Mouse (Mus musculus): ENCODE data around the gene Stk11ip. TPM values are rescaled to one million over a fixed set of nuclear protein-coding genes. Genes with fewer than 3 reads are reported as not detected.
A peak's percentile ranks its signal among the peaks of the same experiment; 100 is the strongest.

The Stk11ip gene
- polyA plus RNA-seq, 1 experiment from 2014 or later: 18.6 TPM

DNA sequence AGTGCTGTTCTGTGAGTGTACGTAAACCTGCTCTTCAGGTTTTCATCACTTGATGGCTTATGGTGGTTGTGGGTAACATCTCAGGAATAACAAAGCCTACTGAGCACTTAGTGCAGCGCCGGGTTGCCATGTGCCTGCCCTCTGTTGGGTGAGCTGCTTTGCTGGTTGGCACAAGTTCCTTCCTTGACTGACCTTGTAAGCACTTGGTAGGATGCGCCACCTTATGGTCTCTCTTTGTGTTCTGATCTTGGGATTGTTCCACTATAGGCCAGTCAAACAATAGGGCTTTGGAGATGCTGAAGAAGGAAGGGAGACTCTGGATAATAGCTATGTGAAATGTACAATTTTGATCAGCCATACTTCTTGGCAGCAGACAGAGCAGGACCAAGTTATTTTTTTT is 9.2 kb downstream of the Stk11ip start:
- Histone ChIP-seq H3K36me3 (ENCODE audit: control insufficient read depth, insufficient read depth, low read length) (0 out of 2 replicates have a peak, but pooled peaks cover 7% of the 10 kb centered on the region), H3K4me3 (replicated peaks; ENCODE audit: low read length) (no peak overlapping the region), H3K9ac (ENCODE audit: low read length) (no peak overlapping the region), H3K4me2 (ENCODE audit: low read depth, low read length) (no peak overlapping the region), H3K27me3 (ENCODE audit: control insufficient read depth, insufficient read depth, low read length) (no peaks in the 10 kb centered on the region), H3K9me3 (replicated peaks; ENCODE audit: control insufficient read depth, low read length) (no peaks in the 10 kb centered on the region), H3K27ac (ENCODE audit: low read length) (no peak overlapping the region), H3K4me1 (ENCODE audit: control insufficient read depth, insufficient read depth, low read length) (no peaks in the 10 kb centered on the region)
- 72% methylated on average over 4 of the region's 4 CpGs for WGBS
- no peak for ATAC-seq (ENCODE audit: insufficient read depth, low FRiP score)

DNA sequence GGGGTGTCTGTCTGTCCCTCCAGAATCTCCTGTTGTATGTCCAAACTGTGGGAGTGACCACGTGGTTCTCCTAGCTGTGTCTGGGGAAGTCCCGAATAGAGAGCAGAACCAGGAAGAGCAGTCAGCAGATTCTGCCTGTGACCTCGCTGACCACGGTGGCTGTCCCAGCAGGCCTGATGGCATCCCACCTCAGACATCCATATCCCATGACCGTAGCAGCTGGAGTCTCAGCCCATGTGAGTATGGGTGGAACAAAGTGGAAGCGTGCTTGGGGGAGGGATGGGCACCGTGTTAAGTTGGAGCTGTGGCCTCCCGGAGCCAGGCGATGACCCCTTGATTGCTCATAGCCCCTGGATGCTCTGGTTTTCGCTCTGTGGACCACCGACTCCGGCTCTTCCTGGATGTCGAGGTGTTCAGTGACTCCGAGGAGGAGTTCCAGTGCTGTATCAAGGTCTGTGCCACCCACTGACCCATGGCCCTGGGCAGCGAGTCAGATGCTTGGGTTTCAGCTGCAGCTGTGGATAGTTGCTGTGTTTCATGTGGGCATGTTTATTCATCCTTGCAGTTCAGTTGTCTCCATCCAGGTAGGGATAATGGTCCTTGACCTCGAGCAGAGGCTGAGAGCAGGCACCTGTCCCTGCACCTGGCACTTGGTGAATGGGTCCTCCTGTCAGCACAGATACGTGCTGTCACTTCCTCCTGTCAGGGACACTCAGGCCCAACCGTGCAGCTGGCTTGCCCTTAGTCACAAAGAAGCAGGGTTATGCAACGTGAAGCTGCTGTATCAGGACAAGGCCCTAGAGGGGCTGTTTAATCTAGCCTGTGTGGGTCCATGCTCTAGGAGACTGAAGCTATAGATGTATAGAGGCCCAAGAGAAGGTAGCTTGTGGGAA is 11.2 kb downstream of the Stk11ip start:
- H3K9ac ChIP-seq (ENCODE audit: low read length): no peak overlapping the region
- no peaks in the 10 kb centered on the region for H3K27me3 ChIP-seq (ENCODE audit: control insufficient read depth, insufficient read depth, low read length)
- no peak overlapping the region for H3K27ac ChIP-seq (ENCODE audit: low read length)
- ATAC-seq (ENCODE audit: insufficient read depth, low FRiP score): no peak
- H3K4me1 ChIP-seq (ENCODE audit: control insufficient read depth, insufficient read depth, low read length): no peaks in the 10 kb centered on the region
- no peak overlapping the region for H3K4me2 ChIP-seq (ENCODE audit: low read depth, low read length)
- H3K9me3 ChIP-seq (replicated peaks; ENCODE audit: control insufficient read depth, low read length): no peaks in the 10 kb centered on the region
- H3K36me3 ChIP-seq (ENCODE audit: control insufficient read depth, insufficient read depth, low read length): peaks cover 10% of the 10 kb centered on the region; the same call in 1 of the 2 replicates
- WGBS: 90% methylated on average over 19 of the region's 19 CpGs
- no peak overlapping the region for H3K4me3 ChIP-seq (replicated peaks; ENCODE audit: low read length)

DNA sequence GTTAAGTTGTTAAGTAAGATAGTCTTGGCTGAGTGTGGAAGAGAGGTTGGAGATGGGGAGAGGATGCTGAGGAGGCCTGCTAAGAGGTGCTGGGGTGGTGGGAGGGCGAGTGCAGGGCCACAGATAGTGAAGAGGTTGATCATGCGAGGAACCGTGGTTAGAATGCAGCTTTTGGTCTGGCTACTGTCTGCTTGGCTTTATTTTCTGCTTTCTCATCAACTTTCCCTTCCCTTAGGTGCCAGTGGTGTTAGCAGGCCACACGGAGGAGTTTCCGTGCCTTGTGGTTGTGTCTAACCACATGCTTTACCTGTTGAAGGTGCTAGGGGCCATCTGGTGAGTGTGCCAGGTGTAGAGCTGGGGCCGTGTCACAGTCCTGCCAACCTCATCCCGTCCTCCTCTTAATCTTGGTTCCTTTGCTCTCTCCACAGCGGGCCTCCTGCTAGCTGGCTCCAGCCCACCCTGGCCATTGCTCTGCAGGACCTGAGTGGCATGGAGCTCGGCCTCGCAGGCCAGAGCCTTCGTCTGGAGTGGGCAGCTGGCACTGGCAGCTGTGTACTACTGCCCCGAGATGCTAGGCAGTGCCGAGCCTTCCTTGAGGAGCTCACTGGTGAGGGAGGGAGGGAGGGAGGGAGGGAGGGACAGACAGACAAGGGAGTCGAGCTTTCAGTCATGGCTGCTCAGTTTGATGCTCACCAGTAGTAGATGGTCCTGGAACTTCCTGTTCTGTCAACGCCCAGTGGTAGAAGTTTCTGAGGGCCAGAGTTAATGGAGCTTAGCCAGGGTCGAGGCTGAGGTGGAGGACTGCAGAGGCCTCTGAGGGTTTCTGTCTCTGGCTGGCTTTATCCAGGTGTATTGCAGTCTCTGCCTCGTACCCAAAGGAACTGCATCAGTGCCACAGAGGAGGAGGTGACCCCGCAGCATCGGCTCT is 12.3 kb downstream of the Stk11ip start:
- H3K27ac ChIP-seq (ENCODE audit: low read length): no peak overlapping the region
- no peak overlapping the region for H3K9ac ChIP-seq (ENCODE audit: low read length)
- H3K4me2 ChIP-seq (ENCODE audit: low read depth, low read length): no peak overlapping the region
- WGBS: 86% methylated on average over 19 of the region's 19 CpGs
- no peaks in the 10 kb centered on the region for H3K27me3 ChIP-seq (ENCODE audit: control insufficient read depth, insufficient read depth, low read length)
- no peak for ATAC-seq (ENCODE audit: insufficient read depth, low FRiP score)
- no peaks in the 10 kb centered on the region for H3K4me1 ChIP-seq (ENCODE audit: control insufficient read depth, insufficient read depth, low read length)
- no peak overlapping the region for H3K4me3 ChIP-seq (replicated peaks; ENCODE audit: low read length)
- H3K36me3 ChIP-seq (ENCODE audit: control insufficient read depth, insufficient read depth, low read length): peaks cover 7% of the 10 kb centered on the region; the same call in 1 of the 2 replicates
- no peaks in the 10 kb centered on the region for H3K9me3 ChIP-seq (replicated peaks; ENCODE audit: control insufficient read depth, low read length)

DNA sequence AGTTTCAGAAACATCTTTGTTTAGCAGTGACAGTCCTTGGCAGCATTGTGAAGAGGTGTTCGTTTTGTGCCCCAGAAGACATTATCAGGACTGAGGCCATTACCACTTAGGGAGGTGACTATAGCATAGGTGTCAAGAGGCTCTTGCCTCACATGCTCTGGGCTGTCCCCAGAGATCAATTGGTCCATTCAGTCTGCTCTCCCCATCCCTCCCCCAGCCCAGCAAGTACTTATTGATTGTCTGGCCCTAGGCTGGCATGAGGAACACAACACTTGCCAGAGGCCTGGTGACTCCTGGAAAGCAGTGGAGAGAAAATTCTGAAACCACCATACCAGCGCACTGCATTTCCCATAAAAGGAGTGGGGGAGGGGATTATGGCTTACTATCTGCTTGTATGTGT is 16.3 kb downstream of the Stk11ip start:
- no peak for ATAC-seq (ENCODE audit: insufficient read depth, low FRiP score)

DNA sequence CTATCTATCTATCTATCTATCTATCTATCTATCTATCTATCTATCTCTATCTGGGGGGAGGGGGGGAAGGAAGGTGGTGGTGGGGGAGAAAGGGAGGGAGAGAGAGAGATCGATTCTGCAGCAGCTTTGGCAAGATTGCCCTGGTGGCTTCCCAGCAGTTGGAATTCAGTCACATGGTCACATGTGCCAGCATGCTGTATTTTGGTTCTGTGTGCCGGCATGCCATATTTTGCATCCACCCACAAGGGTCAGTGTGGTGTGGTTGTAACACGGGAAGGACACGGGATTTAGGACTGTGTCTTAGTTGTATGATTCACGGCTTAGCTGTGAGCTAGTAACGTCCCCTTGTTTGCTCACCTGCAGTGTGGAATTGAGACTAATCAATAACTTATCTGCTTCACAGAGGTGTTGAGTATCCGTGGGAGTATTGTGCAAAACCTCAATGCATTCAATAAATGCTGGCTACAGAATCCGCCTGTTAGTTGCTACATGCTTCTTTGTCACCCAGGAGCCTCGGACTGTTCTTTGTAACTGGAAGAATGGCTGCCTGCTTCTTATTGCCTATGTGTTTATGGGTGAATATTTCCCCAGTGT is 17.4 kb downstream of the Stk11ip start:
- H3K9ac ChIP-seq (ENCODE audit: low read length): no peak overlapping the region
- no peak for ATAC-seq (ENCODE audit: insufficient read depth, low FRiP score)
- H3K27ac ChIP-seq (ENCODE audit: low read length): no peak overlapping the region
- peaks cover 3% of the 10 kb centered on the region; the same call in 1 of the 2 replicates for H3K36me3 ChIP-seq (ENCODE audit: control insufficient read depth, insufficient read depth, low read length)
- WGBS: 59% methylated on average over 9 of the region's 9 CpGs
- no peak overlapping the region for H3K4me3 ChIP-seq (replicated peaks; ENCODE audit: low read length)
- no peaks in the 10 kb centered on the region for H3K27me3 ChIP-seq (ENCODE audit: control insufficient read depth, insufficient read depth, low read length)
- no peaks in the 10 kb centered on the region for H3K9me3 ChIP-seq (replicated peaks; ENCODE audit: control insufficient read depth, low read length)
- H3K4me2 ChIP-seq (ENCODE audit: low read depth, low read length): no peak overlapping the region
- H3K4me1 ChIP-seq (ENCODE audit: control insufficient read depth, insufficient read depth, low read length): no peaks in the 10 kb centered on the region

More for the DNA sequence above, 16.3 kb downstream of the Stk11ip start:
- Histone ChIP-seq H3K36me3 (ENCODE audit: control insufficient read depth, insufficient read depth, low read length) (peaks cover 3% of the 10 kb centered on the region; the same call in 1 of the 2 replicates), H3K4me1 (ENCODE audit: control insufficient read depth, insufficient read depth, low read length) (no peaks in the 10 kb centered on the region), H3K27me3 (ENCODE audit: control insufficient read depth, insufficient read depth, low read length) (no peaks in the 10 kb centered on the region), H3K4me2 (ENCODE audit: low read depth, low read length) (no peak overlapping the region), H3K9me3 (replicated peaks; ENCODE audit: control insufficient read depth, low read length) (no peaks in the 10 kb centered on the region), H3K9ac (ENCODE audit: low read length) (no peak overlapping the region), H3K27ac (ENCODE audit: low read length) (no peak overlapping the region), H3K4me3 (replicated peaks; ENCODE audit: low read length) (no peak overlapping the region)
- WGBS: 81% methylated on average over 2 of the region's 2 CpGs

DNA sequence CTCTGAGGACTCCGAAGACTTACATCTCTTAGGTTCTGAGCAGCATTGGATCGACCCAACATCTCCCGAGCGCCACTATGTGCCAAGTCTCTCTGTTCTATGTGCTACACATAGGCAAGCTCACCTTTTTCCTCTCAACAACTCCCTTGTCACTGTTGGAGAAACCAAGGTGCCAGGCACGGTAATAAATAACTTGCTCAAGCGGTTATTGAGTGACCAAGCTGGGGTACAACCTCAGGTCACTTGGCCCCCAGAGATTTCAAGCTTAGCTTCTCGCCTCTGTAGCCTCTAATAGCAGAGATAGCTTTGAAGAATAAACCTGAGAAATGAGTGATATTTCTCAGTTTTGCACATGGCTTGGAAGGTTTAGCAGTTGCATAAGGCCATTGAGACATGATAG is 20.2 kb downstream of the Stk11ip start:
- ATAC-seq (ENCODE audit: insufficient read depth, low FRiP score): no peak
- Histone ChIP-seq H3K4me3 (replicated peaks; ENCODE audit: low read length) (no peak overlapping the region), H3K9me3 (replicated peaks; ENCODE audit: control insufficient read depth, low read length) (no peaks in the 10 kb centered on the region), H3K4me1 (ENCODE audit: control insufficient read depth, insufficient read depth, low read length) (0 out of 2 replicates have a peak, but pooled peaks cover 4% of the 10 kb centered on the region), H3K36me3 (ENCODE audit: control insufficient read depth, insufficient read depth, low read length) (peaks cover 2% of the 10 kb centered on the region; the same call in 1 of the 2 replicates), H3K9ac (ENCODE audit: low read length) (no peak overlapping the region), H3K27me3 (ENCODE audit: control insufficient read depth, insufficient read depth, low read length) (no peaks in the 10 kb centered on the region), H3K27ac (ENCODE audit: low read length) (no peak overlapping the region), H3K4me2 (ENCODE audit: low read depth, low read length) (no peak overlapping the region)
- 87% methylated on average over 7 of the region's 7 CpGs for WGBS

DNA sequence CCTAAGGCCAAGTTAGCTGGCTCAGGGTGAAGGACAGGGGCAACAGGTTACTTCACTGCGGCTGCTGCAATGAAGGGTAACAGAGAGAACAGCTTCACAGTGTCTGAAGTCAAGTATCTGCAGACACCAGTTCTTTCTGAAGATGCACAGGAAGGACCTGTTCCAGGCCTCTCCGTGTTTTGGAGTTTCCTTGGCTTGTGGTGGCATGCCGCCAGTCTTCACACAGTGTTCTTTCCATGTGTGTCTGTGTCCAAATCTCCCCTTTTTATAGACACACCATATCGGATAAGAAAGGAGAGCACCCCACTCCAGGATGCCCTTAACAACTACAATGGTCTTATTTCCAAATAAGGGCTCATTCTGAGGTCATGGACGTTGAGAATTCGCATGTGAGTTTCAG is 23.0 kb downstream of the Stk11ip start:
- Histone ChIP-seq H3K9ac (ENCODE audit: low read length) (no peak overlapping the region), H3K4me2 (ENCODE audit: low read depth, low read length) (no peak overlapping the region), H3K4me3 (replicated peaks; ENCODE audit: low read length) (no peak overlapping the region), H3K36me3 (ENCODE audit: control insufficient read depth, insufficient read depth, low read length) (no peaks in the 10 kb centered on the region), H3K27ac (ENCODE audit: low read length) (no peak overlapping the region), H3K4me1 (ENCODE audit: control insufficient read depth, insufficient read depth, low read length) (peaks cover 9% of the 10 kb centered on the region; the same call in 1 of the 2 replicates), H3K9me3 (replicated peaks; ENCODE audit: control insufficient read depth, low read length) (no peaks in the 10 kb centered on the region), H3K27me3 (ENCODE audit: control insufficient read depth, insufficient read depth, low read length) (no peaks in the 10 kb centered on the region)
- 89% methylated on average over 6 of the region's 6 CpGs for WGBS
- no peak for ATAC-seq (ENCODE audit: insufficient read depth, low FRiP score)

DNA sequence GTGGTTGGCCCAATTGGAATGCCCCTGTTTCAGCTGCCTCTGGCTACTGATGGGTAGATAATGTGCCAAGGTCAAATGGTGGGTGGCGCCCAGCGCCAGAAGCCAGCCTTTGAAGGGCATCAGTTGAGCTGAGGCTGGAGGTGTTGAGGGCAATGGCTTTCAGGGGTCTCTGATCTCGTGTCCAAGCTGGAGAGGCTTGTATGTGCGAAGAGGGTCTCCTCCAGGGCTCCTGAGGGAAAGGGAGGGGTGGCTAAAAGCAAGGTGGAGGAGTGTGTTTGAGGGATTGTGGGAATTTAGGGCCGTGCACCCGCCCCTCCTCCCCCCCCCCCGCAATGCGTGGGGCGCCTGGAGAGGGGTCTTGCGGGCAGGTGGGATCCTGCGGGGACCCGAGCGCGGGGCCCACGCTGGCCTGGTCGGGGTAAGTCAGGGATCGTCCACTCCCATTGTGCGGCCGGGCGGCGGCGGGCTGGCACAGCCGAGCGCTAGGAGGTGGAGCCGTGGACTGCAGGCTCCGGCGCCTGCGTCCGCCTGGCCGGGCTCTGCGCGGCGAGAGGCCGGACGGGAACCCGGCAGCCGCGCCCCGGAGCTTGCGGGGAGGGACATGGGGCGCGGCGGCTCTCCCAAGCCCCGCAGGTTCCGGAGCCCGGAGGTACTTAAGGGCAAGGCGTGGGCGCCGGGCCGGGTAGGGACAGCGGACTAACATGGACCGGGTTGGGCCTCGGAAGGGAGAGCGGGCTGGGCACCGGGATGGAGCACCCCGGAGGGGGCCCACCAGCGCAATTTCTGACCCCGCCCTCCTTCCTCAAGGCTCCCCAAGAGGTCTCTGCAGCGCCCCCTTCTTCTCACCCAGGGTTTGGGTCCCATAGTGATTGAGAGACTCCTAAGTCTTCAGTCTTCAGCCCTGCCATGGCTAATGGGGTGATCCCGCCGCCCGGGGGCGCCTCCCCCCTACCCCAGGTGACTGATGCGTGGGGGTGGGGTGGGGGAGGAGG is 24.9 kb downstream of the Stk11ip start, which contains the start of gene Slc4a3:
Gene Slc4a3 (plus strand): TSS at position 302 of the 992 bp plus-strand sequence.
- Histone ChIP-seq H3K27me3 (ENCODE audit: control insufficient read depth, insufficient read depth, low read length) (no peaks in the 10 kb centered on the region), H3K27ac (ENCODE audit: low read length) (peak within 1 kb of the TSS; percentile 70), H3K36me3 (ENCODE audit: control insufficient read depth, insufficient read depth, low read length) (no peaks in the 10 kb centered on the region), H3K9ac (ENCODE audit: low read length) (peak within 1 kb of the TSS; percentile 81), H3K4me2 (ENCODE audit: low read depth, low read length) (peak within 1 kb of the TSS; percentile 74), H3K4me3 (replicated peaks; ENCODE audit: low read length) (peak within 1 kb of the TSS; percentile 81), H3K9me3 (replicated peaks; ENCODE audit: control insufficient read depth, low read length) (no peaks in the 10 kb centered on the region), H3K4me1 (ENCODE audit: control insufficient read depth, insufficient read depth, low read length) (peaks cover 9% of the 10 kb centered on the region; the same call in 1 of the 2 replicates)
- peak; percentile 86 for ATAC-seq (ENCODE audit: insufficient read depth, low FRiP score)
- WGBS: under 1% methylated on average over 57 of the region's 64 CpGs

All from stomach, embryonic 16.5 days (tissue).